Mouse (Mus musculus): ENCODE measurements at regions not wholly inside any gene's neighbourhood (a gene's known extent, or its start where the extent isn't known, plus 50 kb on each side); places are given as distances from the start of the nearest gene placed in this dataset.

DNA sequence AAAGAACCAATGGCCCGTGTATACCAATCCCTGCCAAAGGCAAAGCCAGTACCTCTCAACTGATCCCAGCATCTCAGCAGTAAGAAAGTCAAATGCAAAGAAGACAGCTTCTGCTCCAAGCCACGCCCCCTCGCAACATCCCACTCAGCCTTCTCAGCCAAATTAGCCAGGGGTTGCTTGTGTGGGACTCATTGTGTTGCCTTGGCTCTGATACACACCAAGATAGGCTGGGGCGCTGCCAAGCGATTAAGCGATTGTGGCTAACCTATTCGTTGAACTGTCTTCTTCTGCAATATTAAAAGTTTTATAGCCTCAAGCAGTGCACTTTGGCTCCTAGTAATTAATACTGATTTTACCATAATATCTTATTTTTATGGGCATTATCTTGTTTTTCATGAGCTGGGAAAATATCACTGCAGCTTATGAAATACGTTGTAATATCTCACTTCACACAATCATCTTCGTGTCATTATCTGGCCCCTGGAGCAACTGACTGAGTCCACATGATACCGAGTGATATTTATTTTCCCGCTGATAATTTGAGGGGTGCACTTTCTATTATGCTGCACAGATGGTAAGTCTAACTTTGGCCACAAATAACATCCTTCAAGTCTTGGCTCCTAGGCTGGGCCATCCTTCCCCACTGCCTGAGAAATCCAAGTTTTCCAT is 129.3 kb downstream of the Gm4791 start:
- ATAC-seq (replicated peaks; ENCODE audit: low FRiP score, poor library complexity, severe bottlenecking) = no peak

DNA sequence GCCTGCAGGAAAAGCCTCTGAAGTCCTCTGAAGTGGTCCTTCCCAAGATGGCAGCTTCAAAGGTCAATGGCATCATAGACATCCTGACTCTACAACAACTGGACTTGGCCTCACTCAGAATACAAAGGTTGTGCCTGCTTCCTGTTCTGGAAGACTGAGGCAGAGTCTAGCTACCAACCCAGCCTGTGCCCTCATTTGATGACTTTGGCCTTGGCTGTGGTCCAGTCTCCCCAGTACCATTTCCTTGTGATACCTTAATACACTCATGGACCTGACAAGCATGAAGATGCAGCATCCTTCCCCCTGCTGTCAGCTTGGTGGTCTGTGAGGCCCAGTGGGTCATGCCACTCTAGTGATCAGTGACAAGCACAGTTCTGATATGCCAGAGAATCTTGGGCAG is 130.6 kb downstream of the Gm4791 start:
- ATAC-seq (replicated peaks; ENCODE audit: low FRiP score, poor library complexity, severe bottlenecking) = no peak

DNA sequence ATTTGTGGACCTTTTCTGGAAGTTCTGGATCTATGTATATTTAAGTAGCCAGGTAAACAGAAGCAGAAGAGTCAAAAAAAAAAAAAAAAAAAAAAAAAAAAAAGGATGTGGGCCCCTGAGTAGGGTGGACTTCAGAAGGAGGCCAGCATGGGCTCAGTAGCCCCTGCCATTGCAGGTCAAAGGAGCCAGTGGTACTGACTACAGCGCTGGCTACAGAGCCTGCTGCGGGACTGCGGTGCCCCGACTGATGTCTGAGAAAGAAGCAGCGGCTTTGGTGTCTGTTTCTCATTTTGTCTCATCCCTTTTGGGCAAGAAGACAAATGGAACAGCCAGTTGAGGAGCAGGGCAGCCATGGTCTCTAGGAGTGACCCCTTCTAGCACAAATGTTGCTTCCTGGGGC is 134.9 kb downstream of the Gm4791 start:
- no peak for ATAC-seq (replicated peaks; ENCODE audit: low FRiP score, poor library complexity, severe bottlenecking)

DNA sequence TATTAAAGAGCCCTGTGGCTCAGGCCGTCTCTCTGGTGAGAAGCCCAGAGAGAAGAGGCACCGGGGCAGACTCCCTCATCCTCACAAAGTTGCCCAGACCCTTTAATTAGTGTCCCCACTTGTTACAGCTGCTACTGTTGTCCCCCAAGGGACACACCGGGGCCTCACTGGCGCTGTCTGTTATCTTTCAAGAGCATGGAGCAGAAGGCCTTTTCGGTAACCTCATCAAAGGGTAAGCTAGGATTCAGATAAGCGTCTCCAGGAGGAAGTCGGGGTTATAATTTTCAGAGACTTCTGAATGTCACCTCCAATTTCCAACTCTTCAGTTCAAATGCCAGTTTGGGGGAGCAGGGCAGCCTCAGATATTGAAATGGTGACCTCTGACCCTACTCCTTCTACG is 135.3 kb downstream of the Gm4791 start:
- ATAC-seq (replicated peaks; ENCODE audit: low FRiP score, poor library complexity, severe bottlenecking) = no peak

DNA sequence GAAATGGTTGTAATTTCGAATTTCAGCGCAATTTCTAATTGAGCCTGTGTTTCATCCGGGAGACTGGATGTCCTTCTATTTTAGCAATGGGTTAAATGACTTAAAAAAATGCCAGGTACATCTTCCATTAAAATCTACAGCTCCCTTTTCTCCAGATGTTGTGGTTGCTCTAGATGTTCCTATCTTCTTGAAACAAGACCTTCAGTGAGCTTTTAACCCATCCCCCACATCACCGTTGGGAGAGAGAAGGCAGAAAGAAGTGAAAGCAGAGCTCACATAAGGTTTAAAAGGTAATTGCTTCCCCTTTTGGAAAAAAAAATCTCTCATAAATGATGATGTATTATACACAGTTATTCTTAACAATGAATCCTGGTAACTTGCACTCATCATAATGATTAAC is 135.9 kb downstream of the Gm4791 start:
- no peak for ATAC-seq (replicated peaks; ENCODE audit: low FRiP score, poor library complexity, severe bottlenecking)

DNA sequence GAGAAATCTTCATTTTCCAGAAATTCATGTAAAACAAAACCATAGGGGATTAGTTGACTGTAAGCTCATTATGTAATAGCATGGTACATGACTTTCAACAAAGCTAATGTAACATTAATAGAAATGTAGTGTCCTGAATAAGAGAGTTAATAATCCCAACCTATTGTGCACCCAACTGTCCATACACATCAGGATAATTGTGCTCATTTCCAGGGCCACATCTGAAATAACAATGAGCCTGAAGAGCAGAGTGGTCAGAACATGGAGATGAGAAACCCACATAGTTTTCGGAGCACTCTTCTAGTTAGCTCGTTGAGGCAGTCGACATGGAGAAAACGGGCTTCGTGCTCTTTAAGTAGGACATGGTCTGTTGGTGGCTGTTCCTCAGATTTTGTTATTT is 138.1 kb downstream of the Gm4791 start:
- ATAC-seq (replicated peaks; ENCODE audit: low FRiP score, poor library complexity, severe bottlenecking) = no peak

DNA sequence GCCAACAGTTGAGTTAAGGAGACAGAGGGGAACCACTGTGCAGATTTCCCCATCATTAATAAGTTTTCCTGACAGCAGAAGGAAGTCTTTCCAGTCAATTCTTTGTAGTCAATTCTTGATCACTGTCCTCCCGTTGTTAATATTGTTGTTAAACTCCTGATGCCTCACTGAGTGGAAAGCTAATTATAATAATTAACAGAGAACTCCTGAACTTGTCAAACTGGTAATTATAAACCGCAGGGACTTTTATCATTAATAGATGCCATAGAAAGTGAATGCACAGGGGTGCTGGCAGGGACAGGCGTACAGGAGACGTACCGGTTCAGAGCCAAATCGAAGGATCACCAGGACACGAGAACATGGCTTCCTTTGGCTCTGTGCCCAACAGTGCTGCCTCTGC is 154.9 kb downstream of the Gm4791 start:
- ATAC-seq (replicated peaks; ENCODE audit: low FRiP score, poor library complexity, severe bottlenecking) = no peak

DNA sequence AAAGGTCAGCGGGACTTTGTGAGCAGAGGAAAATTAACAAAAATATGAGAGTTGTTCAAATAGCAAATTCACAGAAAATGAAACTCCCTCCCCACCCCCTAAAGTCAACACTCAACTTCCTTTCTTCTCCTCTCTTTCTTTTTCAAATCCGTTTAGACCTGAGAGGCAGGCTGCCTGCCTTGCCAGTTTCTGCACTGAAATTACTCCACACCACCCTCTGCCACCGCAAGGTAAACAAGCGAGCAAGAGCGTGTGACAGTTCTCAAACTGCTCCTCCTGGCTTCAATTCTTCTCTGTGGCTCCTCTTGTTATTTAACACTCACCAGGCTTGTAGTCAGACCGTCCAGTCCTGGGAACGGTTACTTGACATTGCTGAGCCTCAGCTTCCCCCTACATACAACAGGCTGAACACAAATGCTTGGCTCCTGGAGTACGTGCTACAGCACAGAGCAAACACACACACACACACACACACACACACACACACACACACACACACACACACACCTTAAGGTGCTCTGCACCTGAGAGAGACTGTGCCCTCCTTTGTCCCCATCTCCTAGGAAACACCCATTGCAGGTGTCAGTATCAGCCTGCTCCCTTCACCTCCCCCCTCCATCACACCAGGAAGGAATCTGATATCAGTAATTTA is 167.1 kb downstream of the Gm4791 start:
- no peak for ATAC-seq (replicated peaks; ENCODE audit: low FRiP score, poor library complexity, severe bottlenecking)

DNA sequence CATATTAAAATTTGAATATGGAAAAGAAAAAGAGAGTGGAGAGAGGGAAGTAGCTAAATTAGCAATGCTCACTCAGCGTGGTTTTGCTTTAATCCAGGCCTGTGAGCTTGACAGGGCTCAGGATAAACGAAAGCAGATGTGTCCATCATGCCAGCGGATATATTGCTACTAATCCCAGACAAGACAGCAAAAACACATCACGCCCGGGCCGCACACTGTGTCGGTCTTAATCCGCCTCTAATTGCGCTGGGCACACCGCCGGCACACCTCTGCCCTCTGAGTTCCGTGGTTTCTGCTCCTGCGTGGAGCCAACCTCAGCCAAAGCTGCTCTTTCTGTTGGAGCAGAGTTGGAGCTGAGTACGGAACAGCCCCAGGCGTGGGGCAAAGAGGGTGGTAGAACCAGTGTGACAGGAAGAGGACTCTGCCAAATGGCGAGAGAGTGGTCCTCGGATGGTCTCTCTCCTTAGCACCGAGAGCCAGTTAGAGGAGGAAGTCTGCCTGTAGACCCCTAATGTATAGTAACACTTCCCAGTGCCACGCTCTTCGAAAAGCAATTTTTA is 169.2 kb downstream of the Gm4791 start:
- ATAC-seq (replicated peaks; ENCODE audit: low FRiP score, poor library complexity, severe bottlenecking) = no peak

DNA sequence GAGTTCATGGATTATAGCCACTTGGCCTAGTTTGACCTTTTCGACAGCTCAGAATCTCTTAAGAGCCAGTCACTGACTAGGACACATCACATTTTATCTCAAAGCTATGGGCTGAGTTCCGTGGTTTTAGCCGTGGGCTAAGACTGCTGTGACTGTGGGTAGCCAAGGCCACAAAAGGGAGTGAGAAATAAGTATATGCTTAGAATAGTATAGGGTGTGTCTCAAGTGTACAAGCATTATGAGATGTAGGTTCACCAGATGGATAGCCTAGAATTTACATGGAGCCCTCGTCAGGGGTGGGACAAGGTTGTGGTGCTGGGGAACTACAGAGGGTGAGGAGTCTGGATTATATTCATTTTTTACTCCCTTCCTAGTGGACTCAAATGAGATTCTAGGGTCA is 177.5 kb downstream of the Gm4791 start:
- no peak for ATAC-seq (replicated peaks; ENCODE audit: low FRiP score, poor library complexity, severe bottlenecking)

DNA sequence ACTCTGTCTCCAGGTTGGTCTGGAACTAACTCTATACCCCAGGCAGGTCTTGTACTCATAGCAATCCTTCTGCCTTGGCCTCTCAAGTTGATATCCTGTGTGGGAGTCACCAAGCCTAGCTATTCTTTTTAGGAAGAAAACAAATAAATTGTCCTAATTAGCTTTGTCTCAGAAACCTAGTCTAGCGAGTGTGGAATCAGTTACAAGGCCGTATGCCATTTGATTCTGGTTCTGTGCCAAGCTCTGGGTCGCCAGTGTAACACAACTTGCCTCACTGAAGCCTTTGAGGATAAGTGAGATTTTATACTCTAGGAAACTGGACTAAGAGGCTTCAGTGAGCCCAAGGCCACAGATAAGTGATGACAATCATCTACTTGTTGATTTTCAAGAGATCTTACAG is 219.6 kb downstream of the Gm4791 start:
- no peak for ATAC-seq (replicated peaks; ENCODE audit: low FRiP score, poor library complexity, severe bottlenecking)

DNA sequence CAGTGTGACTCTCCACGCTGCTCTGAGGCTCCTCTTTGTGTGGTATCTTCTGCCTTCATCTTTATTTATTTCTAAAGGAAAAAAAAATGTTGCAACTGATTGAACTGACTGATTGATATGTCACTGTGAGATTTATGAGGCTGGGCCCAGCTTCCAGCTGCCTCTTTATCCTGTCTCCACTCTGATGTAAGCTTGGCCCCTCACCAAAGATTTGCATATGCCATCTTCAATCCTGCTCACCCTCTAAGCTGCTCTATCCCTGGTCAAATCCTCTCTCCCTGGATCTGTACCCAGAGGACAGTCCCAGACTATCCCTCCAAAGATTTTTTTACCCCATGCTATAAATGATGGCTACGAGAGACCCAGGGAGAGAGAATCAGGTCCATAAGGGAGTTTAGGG is 225.0 kb downstream of the Gm4791 start:
- no peak for ATAC-seq (replicated peaks; ENCODE audit: low FRiP score, poor library complexity, severe bottlenecking)

DNA sequence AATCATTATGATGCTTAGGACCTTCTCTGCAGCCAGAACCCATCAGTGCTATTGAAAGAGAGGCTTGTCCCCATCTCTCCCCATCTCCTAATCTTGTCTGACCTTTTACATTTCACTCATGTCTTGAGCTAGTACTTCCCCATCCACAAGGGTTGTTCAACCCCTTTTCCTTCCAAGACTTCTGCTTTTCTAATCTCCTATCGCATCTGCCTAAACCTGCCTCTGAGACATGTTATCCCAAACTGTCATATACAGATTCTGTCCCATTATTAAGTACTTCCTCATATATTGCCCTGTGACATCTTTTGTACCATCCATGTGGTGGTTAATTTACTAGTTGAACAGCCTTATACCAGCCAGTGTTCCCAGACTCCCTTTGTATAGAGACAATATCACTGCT is 225.7 kb downstream of the Gm4791 start:
- no peak for ATAC-seq (replicated peaks; ENCODE audit: low FRiP score, poor library complexity, severe bottlenecking)

DNA sequence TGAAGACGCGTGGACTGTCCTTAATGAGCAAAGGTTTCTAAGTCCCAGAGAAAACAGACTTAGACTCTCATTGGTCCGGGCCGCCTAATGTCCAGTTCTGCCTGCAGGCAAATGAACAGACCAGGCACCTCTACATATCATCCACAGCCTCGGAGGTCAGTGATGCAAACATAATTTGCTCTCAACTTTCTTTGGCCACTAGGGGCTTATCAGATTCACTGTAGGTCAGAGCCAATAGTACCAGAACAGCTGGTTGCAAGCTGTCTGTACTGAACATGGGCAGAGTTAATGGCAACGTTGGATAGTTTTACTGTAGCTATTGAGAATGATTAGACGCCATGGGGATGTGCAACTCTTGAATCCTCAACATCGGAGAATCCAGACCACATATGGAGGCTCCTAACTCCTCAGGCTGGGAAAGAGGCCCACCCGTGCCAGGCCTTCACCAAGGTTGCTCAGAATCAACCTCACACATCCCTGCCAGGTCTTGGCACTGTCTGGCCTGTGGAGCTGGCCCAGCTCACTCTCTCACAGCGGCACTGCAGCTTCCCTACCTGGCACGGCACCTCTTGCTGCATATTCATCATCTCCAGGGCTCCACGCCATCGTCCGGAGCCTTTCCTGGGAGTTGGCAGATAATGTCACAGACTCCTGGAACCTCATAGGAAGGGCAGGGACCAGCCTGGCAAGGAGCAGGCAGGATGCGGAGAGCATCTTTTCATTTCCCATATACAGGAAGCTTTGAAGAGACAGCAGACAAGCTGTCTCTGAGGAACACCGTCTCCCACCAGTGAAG is 228.1 kb downstream of the Gm4791 start:
- no peak for ATAC-seq (replicated peaks; ENCODE audit: low FRiP score, poor library complexity, severe bottlenecking)

DNA sequence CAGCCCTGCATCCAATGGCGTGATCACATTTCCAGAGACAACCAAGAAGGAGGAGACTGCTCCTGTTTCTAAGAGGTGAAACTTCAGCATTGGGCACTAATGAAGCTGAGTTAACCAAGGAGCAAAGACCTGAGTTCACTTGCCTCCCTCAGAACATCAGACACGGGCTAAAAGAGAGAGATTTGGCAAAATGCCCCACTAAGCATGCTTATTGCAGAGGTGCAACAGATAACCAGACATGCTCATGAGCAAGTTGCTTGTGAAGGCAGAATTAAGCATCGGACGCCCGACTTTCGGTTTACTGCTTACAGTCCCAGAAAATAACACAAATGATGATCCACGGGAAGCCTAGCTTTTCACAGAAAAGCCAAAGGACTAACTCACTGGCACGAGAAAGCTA is 228.8 kb downstream of the Gm4791 start:
- ATAC-seq (replicated peaks; ENCODE audit: low FRiP score, poor library complexity, severe bottlenecking) = no peak

DNA sequence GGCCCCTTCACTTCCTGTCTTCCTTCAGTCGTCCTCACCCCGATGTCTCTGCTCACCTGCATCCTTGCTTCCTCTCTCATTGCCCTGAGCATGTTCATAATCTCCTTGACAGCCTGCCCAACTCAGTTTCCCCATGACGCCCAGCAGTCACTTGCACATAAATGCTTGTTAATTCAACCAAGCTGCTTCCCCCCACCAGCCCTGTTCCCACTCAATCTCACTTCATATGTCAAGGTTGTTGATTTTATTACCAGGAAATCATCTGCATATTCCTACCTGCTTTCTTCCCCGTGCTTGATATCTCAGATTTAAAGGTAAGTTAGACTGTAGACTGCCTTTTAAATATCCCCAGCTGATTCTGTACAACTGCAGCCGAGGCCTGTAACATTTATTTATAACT is 230.2 kb downstream of the Gm4791 start:
- ATAC-seq (replicated peaks; ENCODE audit: low FRiP score, poor library complexity, severe bottlenecking) = no peak

DNA sequence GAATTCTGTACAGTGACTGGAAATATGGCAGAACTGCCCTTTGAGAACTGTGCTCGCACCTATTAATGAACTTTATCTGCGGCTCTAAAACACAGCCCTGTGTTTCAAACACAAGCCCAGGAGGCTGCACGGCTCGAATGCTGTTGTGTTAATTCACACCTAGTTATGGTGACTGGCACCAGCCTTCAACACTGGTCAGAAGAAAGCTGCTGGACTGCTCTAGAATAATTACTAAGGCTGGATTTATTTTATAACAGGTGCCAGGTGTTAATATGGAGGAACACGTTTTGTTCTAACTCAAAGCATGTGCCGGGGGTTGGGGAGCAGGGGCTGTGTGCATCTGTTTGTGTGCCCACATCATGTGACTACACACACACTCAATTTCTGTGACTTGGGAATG is 230.8 kb downstream of the Gm4791 start:
- no peak for ATAC-seq (replicated peaks; ENCODE audit: low FRiP score, poor library complexity, severe bottlenecking)

DNA sequence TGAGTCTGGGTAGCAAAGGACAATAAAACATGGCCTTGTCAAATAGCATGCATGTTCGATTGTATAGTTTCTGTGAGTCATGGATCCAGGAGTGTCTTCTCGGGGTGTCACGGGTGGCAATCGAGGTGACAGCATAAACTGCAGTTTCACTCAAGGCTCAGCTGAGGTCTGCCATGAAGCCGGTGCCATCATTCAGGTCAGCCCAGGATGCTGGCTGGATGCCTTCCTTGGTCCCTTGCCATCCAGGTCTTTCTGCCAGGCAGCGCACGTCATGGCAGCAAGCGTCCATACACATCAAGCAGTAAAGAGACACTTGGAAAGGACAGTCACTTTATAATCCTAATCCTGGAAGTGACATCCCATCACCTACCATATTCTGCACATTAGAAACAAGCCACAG is 242.4 kb downstream of the Gm4791 start:
- ATAC-seq (replicated peaks; ENCODE audit: low FRiP score, poor library complexity, severe bottlenecking) = no peak

DNA sequence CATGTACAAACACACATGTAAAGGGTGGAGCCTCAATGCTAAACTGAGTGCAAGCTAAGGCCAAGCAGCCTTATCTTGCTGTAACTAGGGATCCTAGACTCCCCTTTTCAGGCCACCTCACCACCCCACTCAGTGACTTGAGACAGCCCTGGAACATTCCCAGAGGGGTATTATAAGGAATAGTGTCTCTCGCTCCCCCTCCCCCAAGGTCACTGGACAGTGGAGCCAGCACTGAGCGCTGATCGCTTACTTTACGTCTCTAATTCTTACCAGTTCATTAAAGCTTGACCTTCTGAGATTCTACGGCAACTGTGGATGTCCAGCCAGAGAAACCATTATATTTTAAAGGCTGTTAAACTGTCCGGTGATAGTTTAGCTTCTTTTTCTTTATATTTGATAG is 243.5 kb downstream of the Gm4791 start:
- ATAC-seq (replicated peaks; ENCODE audit: low FRiP score, poor library complexity, severe bottlenecking) = no peak

DNA sequence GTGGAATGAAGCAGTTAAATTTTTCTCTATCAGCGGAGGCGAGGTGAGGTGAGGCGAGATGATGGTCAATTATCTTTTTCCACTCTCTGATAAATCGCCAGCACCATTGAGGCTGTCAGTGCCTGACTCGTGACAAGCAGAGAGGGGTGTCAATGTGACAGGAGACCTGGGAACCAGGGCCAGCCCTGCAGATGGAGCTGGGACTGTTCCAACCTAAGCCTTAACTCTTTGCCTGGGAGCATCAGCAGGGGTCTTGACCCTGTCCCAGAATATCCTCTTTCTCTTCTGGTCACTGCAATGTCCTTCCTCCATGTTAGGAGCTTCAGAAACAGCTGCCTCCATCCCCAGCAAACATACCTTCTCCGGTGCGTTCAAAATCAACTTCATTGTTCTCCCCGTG is 244.0 kb downstream of the Gm4791 start:
- ATAC-seq (replicated peaks; ENCODE audit: low FRiP score, poor library complexity, severe bottlenecking) = no peak

DNA sequence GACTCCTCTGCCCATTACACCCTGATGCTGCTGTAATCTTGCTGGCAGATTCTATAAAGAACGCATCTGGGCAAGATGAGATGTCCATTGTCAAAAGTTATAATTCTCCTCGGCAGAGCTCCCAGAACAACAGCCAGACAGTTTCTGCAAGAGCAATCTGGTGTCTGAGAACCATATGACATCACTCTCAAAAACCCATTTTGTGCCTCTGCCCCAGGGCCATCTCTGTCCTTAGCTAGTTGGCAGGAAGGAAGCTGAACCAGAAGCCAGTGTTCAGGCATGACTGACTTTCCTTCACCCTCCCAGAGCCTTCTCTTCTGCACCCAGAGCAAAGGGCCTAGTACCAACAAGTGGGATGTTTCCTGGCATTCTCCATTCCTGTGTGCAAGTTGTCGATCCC is 250.5 kb downstream of the Gm4791 start:
- ATAC-seq (replicated peaks; ENCODE audit: low FRiP score, poor library complexity, severe bottlenecking) = no peak
